Mouse (Mus musculus) ES-E14 (cell line): Measurements from ENCODE around the gene Gamt.

Experiments used
- HCFC1 ChIP-seq: IDR thresholded peaks from 2 replicates; pipeline ENCODE4 v1.6.1; 2012; ENCODE audit warnings: low read length, inconsistent platforms, borderline replicate concordance; ENCODE audit not compliant: insufficient read depth
- ZNF384 ChIP-seq: IDR thresholded peaks from 2 replicates; pipeline ENCODE4 v1.6.1; 2012; ENCODE audit warnings: low read depth, low read length, inconsistent platforms

DNA sequence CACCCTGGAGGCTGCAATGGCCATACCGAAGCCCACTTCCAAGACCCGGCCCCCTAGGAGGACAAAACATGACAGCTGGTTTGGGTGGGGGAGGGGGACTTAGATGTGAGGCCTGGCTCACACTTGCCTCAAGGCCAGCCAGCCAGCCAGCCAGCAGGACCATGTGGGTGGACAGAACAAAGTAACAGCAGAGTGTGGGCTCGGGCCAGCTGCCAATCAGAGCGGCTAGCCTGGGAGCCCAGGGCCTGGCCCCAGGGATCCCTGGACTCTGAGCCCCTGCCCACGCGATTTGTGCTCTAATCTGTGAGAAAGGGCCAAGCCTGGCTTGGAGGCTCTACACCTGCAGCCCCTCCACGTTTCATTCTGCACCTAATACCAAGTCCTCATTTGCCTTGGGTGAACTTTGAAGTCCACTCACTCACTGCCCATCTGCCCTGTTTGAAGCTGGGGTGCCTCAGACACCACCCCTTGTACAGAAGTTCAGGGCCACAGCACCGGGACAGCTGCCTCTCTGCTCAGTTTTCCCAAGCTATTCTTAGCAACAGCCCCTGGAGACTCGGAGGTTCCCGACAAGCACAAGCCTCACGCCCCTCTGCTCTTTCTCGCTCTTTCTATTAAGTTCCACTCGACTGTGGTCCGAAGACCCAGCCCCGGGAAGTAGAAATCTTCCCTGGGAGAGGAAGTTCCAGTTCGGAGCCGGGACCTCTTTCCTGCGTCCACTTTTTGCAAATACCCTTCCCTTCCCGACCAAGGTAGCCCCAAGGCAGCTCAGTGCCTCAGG, 761 bp downstream of the Gamt start:
- TF ChIP-seq HCFC1 (no peak), ZNF384 (no peak)
